ENCODE assay signal across 8 mouse cellular contexts in genomic region chr13:55516955-55517354, GRCm38 (mm10). TPM values are rescaled to one million over a fixed set of nuclear protein-coding genes. Genes with fewer than 3 reads are reported as not detected.
A peak's percentile ranks its signal among the peaks of the same experiment; 100 is the strongest.
DNase-seq lines count a peak whose midpoint lies in the region; ATAC-seq and TF ChIP-seq lines count a peak whose summit lies in the region.

No protein-coding gene starts in this region.

- H3K36me3 ChIP-seq in kidney, adult 2 months (ENCODE audit: control insufficient read depth, insufficient read depth, low read length): no peaks in the 10 kb centered on the region
- H3K36me3 ChIP-seq in kidney, embryonic 14.5 days (ENCODE audit: control insufficient read depth, insufficient read depth, low read length): no peaks in the 10 kb centered on the region
- H3K36me3 ChIP-seq in liver, adult 2 months (ENCODE audit: control insufficient read depth, insufficient read depth, low read length): no peaks in the 10 kb centered on the region

- ATAC-seq in kidney, embryonic 14.5 days (ENCODE audit: low FRiP score, low TSS enrichment): no peak
- ATAC-seq in erythroblast, adult 5-6 weeks (replicated peaks; ENCODE audit: low FRiP score, poor library complexity, severe bottlenecking): 0 out of 2 replicates have a peak, but pooled peaks have one; percentile 50

- no peak overlapping the region for H3K4me2 ChIP-seq in kidney, embryonic 14.5 days (replicated peaks; ENCODE audit: low read depth, low read length)

- H3K79me2 ChIP-seq in liver, adult 2 months (ENCODE audit: control insufficient read depth, insufficient read depth, low read length): no peaks in the 10 kb centered on the region

- H3K27ac ChIP-seq in kidney, adult 2 months (ENCODE audit: insufficient read depth, low read depth, low read length): no peak overlapping the region
- no peak overlapping the region for H3K27ac ChIP-seq in kidney, embryonic 14.5 days (ENCODE audit: low read depth, low read length)
- no peak overlapping the region for H3K27ac ChIP-seq in bone marrow, adult 2 months (ENCODE audit: control insufficient read depth, insufficient read depth, low read depth, low read length, poor library complexity)
- H3K27ac ChIP-seq in liver, adult 2 months (replicated peaks; ENCODE audit: insufficient read depth, low read depth, low read length): no peak overlapping the region

- no peaks in the 10 kb centered on the region for H3K9me3 ChIP-seq in kidney, embryonic 14.5 days (ENCODE audit: control insufficient read depth, low read length)

- peak; percentile 92 for TF ChIP-seq CTCF in kidney, adult 2 months (conservative IDR thresholded peaks at IDR 0.05; ENCODE audit: insufficient read depth, insufficient read length, low read depth, low read length)
- peak; percentile 96 for TF ChIP-seq CTCF in bone marrow, adult 2 months (IDR thresholded peaks at IDR 0.05; ENCODE audit: control insufficient read depth, insufficient read depth, low read length)
- peak; percentile 96 for TF ChIP-seq CTCF in liver, adult 2 months (IDR thresholded peaks at IDR 0.05; ENCODE audit: low read depth, low read length)

- no peak for TF ChIP-seq POLR2A in kidney, adult 2 months (IDR thresholded peaks at IDR 0.05; ENCODE audit: low read depth, low read length)
- TF ChIP-seq POLR2A in bone marrow, adult 2 months (IDR thresholded peaks at IDR 0.05; ENCODE audit: borderline replicate concordance, control insufficient read depth, low read depth, low read length): no peak
- TF ChIP-seq POLR2A in liver, adult 2 months (IDR thresholded peaks at IDR 0.05; ENCODE audit: extremely low read depth, insufficient read depth, low read length): no peak

- 1% methylated on average over 5 of the region's 5 CpGs for WGBS in kidney, adult 2 months
- WGBS in kidney, embryonic 14.5 days: 4% methylated on average over 5 of the region's 5 CpGs
- WGBS in bone marrow, adult 2 months: 2% methylated on average over 5 of the region's 5 CpGs
- 5% methylated on average over 5 of the region's 5 CpGs for WGBS in liver, adult 2 months

- no peaks in the 10 kb centered on the region for H3K27me3 ChIP-seq in kidney, adult 2 months (replicated peaks; ENCODE audit: control insufficient read depth, insufficient read depth, low read length)
- no peaks in the 10 kb centered on the region; the same call in 1 of the 2 replicates for H3K27me3 ChIP-seq in kidney, embryonic 14.5 days (ENCODE audit: control insufficient read depth, insufficient read depth, low read length)
- H3K27me3 ChIP-seq in liver, adult 2 months (ENCODE audit: control insufficient read depth, insufficient read depth, low read length): no peaks in the 10 kb centered on the region

- no peak overlapping the region for H3K9ac ChIP-seq in kidney, embryonic 14.5 days (ENCODE audit: low read depth, low read length)
- H3K9ac ChIP-seq in liver, adult 2 months (ENCODE audit: low read depth, low read length): no peak overlapping the region

- DNase-seq in kidney, adult 2 months: peak; percentile 87
- DNase-seq in kidney, adult 8-10 months: peak; percentile 72 to 89
- peak; percentile 63 for DNase-seq in liver, adult 2 months (ENCODE audit: extremely low read depth, low read depth, low spot score)
- DNase-seq in retina, postnatal 1 day: peak; percentile 87
- DNase-seq in thymus, postnatal 4 days: peak; percentile 95

- no peaks in the 10 kb centered on the region for H3K4me1 ChIP-seq in kidney, adult 2 months (ENCODE audit: control insufficient read depth, insufficient read depth, low read length)
- peaks cover 6% of the 10 kb centered on the region for H3K4me1 ChIP-seq in kidney, embryonic 14.5 days (ENCODE audit: control insufficient read depth, insufficient read depth, low read length)
- H3K4me1 ChIP-seq in bone marrow, adult 2 months (ENCODE audit: control insufficient read depth, insufficient read depth, low read length): no peaks in the 10 kb centered on the region; the same call in 1 of the 2 replicates
- H3K4me1 ChIP-seq in liver, adult 2 months (ENCODE audit: control insufficient read depth, insufficient read depth, low read length): peaks cover 3% of the 10 kb centered on the region

- no peak overlapping the region for H3K4me3 ChIP-seq in kidney, adult 2 months (ENCODE audit: insufficient read depth, low read depth, low read length)
- no peak overlapping the region for H3K4me3 ChIP-seq in kidney, embryonic 14.5 days (ENCODE audit: low read length)
- H3K4me3 ChIP-seq in bone marrow, adult 2 months (replicated peaks; ENCODE audit: control insufficient read depth, low read depth, low read length): no peak overlapping the region
- H3K4me3 ChIP-seq in liver, adult 2 months (ENCODE audit: insufficient read depth, low read depth, low read length): no peak overlapping the region

RNA-seq across cellular contexts. Expression of gene Pdlim7, which starts 3.5 kb away (rescaled TPM):
- 22.8 and 23.5 TPM in 2 replicates for polyA plus RNA-seq in kidney, adult 2 months (2012; rRNA removed)
- 136 and 141 TPM in 2 replicates for polyA plus RNA-seq in kidney, embryonic 14.5 days (2014; fragmentation: Nextera tagmentation; extraction: Ambion mirVana)
- 21.9 and 89.6 TPM in 2 replicates for polyA plus RNA-seq in bone marrow, adult 2 months (2011; ENCODE audit: insufficient read depth, insufficient read length, low replicate concordance, missing spikeins)
- 1.7 and 1.9 TPM in 2 replicates for total RNA-seq in erythroblast, adult 5-6 weeks (2015; ENCODE audit: low replicate concordance)
- total RNA-seq in erythroblast, adult 5-6 weeks (2017; ENCODE audit: low replicate concordance): 2.4 and 2.9 TPM in 2 replicates
- 3.6 and 6.4 TPM in 2 replicates for total RNA-seq in liver, adult 2 months (2014; rRNA removed)
- 6.7 and 10.2 TPM in 2 replicates for polyA plus RNA-seq in liver, adult 2 months (2012; rRNA removed)

RNA-seq across cellular contexts. Expression of gene Dok3, which starts 12.1 kb away (rescaled TPM):
- 4.7 and 7.7 TPM in 2 replicates for polyA plus RNA-seq in kidney, adult 2 months (2012; rRNA removed)
- 1.9 and 2.2 TPM in 2 replicates for polyA plus RNA-seq in kidney, embryonic 14.5 days (2014; fragmentation: Nextera tagmentation; extraction: Ambion mirVana)
- polyA plus RNA-seq in bone marrow, adult 2 months (2011; ENCODE audit: insufficient read depth, insufficient read length, low replicate concordance, missing spikeins): 80.8 and 191 TPM in 2 replicates
- total RNA-seq in erythroblast, adult 5-6 weeks (2015; ENCODE audit: low replicate concordance): 11.9 and 19.2 TPM in 2 replicates
- 12.5 and 12.9 TPM in 2 replicates for total RNA-seq in erythroblast, adult 5-6 weeks (2017; ENCODE audit: low replicate concordance)
- total RNA-seq in liver, adult 2 months (2014; rRNA removed): 0.46 and 0.94 TPM in 2 replicates
- polyA plus RNA-seq in liver, adult 2 months (2012; rRNA removed): 2.5 and 5.2 TPM in 2 replicates

RNA-seq across cellular contexts. Expression of gene Ddx41, which starts 19.5 kb away (rescaled TPM):
- 68.5 and 71.2 TPM in 2 replicates for polyA plus RNA-seq in kidney, adult 2 months (2012; rRNA removed)
- 94.1 and 94.7 TPM in 2 replicates for polyA plus RNA-seq in kidney, embryonic 14.5 days (2014; fragmentation: Nextera tagmentation; extraction: Ambion mirVana)
- 21.4 and 40.3 TPM in 2 replicates for polyA plus RNA-seq in bone marrow, adult 2 months (2011; ENCODE audit: insufficient read depth, insufficient read length, low replicate concordance, missing spikeins)
- total RNA-seq in erythroblast, adult 5-6 weeks (2015; ENCODE audit: low replicate concordance): 1.3 and 3.6 TPM in 2 replicates
- 14.1 and 17.6 TPM in 2 replicates for total RNA-seq in erythroblast, adult 5-6 weeks (2017; ENCODE audit: low replicate concordance)
- total RNA-seq in liver, adult 2 months (2014; rRNA removed): 30.1 and 35.4 TPM in 2 replicates
- 38.8 and 39.9 TPM in 2 replicates for polyA plus RNA-seq in liver, adult 2 months (2012; rRNA removed)

RNA-seq across cellular contexts. Expression of gene Dbn1, which starts 29.0 kb away (rescaled TPM):
- 16.9 and 21.0 TPM in 2 replicates for polyA plus RNA-seq in kidney, adult 2 months (2012; rRNA removed)
- 118 and 164 TPM in 2 replicates for polyA plus RNA-seq in kidney, embryonic 14.5 days (2014; fragmentation: Nextera tagmentation; extraction: Ambion mirVana)
- polyA plus RNA-seq in bone marrow, adult 2 months (2011; ENCODE audit: insufficient read depth, insufficient read length, low replicate concordance, missing spikeins): 2.2 and 3.5 TPM in 2 replicates
- 0.42 TPM in 1 of 2 replicates, not detected in the other for total RNA-seq in erythroblast, adult 5-6 weeks (2015; ENCODE audit: low replicate concordance)
- not detected in 2 replicates for total RNA-seq in erythroblast, adult 5-6 weeks (2017; ENCODE audit: low replicate concordance)
- total RNA-seq in liver, adult 2 months (2014; rRNA removed): 0.65 and 0.81 TPM in 2 replicates
- 2.1 and 2.3 TPM in 2 replicates for polyA plus RNA-seq in liver, adult 2 months (2012; rRNA removed)

RNA-seq across cellular contexts. Expression of gene Prr7, which starts 52.9 kb away (rescaled TPM):
- 0.64 and 0.81 TPM in 2 replicates for polyA plus RNA-seq in kidney, adult 2 months (2012; rRNA removed)
- 0.77 and 3.4 TPM in 2 replicates for polyA plus RNA-seq in kidney, embryonic 14.5 days (2014; fragmentation: Nextera tagmentation; extraction: Ambion mirVana)
- 3.1 and 4.1 TPM in 2 replicates for polyA plus RNA-seq in bone marrow, adult 2 months (2011; ENCODE audit: insufficient read depth, insufficient read length, low replicate concordance, missing spikeins)
- total RNA-seq in erythroblast, adult 5-6 weeks (2015; ENCODE audit: low replicate concordance): not detected in 2 replicates
- total RNA-seq in erythroblast, adult 5-6 weeks (2017; ENCODE audit: low replicate concordance): not detected in 2 replicates
- not detected in 2 replicates for total RNA-seq in liver, adult 2 months (2014; rRNA removed)
- 0.31 and 0.44 TPM in 2 replicates for polyA plus RNA-seq in liver, adult 2 months (2012; rRNA removed)
